Mouse (Mus musculus) gastrocnemius, postnatal 4 days (tissue): ENCODE measurements around the gene Zfp599. TPM values are rescaled to one million over a fixed set of nuclear protein-coding genes. Genes with fewer than 3 reads are reported as not detected.

Experiments used
- DNase-seq, 2 experiments: peaks; one replicate each; pipeline ENCODE4 v3.0.0; 2021 to 2022; ENCODE audit warnings: low spot score in 2 of 2, mixed read lengths in 2 of 2
- total RNA-seq, 2 experiments: library from RNA; stranded (reverse); gene quantifications; 2 replicates each; pipeline ENCODE4 v1.2.3; 2021

Zfp599 gene
- total RNA-seq, 2 experiments from 2014 or later: 0.21 to 0.27 TPM

DNA sequence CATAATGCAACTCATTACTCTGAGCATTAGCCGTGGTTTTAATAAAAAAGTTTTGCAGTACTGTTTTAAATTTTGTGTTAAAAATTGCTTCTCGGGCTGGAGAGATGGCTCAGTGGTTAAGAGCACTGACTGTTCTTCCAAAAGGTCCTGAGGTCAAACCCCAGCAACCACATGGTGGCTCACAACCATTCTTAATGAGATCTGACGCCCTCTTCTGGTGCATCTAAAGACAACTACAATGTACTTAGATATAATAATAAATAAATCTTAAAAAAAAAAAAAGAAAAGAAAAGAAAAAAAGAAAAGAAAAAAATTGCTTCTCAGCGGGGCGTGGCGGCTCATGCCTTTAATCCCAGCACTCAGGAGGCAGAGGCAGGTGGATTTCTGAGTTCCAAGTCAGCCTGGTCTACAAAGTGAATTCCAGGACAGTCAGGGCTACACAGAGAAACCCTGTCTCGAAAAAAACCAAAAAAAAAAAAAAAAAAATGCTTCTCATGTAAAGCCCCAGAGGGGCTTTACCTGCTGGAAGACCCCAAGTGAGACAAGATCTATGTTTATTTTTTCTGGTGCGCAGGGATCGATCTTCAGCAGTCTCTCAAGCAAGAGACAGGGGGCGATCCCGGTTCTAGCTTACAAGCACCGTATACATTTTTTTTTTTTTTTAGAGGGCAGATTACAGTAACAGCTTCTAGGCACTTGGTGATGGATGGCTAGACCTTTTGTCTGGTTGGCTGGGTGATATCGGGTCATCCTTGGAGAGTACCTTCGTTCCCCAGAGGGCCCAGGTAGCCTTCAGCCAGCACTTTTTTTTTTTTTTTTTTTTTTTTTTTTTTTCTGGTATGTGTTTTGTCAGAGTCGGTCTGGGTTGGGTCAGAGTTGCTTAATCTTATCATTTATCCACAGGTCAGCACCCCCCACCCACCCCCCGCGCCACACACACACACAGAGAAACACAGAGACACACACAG is 34.9 kb downstream of the Zfp599 start:
- peak in 1 of 2 experiments; percentile 35 for DNase-seq

DNA sequence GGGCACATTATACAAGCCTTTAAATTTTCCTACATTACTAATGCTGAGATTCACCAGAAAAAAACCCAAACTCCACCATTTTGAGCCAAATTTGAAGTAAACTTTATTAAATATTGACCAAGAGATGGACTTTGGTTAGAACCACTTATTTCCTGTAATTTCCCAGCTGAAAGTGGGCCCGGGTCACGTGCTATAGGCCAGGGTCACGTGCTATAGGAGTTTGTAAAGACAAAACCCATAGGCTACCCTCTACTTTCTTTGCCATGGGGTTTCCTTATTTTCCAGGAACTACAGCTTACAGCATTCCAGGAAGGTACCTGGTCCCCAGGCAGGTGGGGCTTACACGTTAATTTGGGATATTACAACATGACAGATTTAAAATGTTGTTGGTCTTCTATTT is 35.6 kb downstream of the Zfp599 start:
- no peak for DNase-seq

DNA sequence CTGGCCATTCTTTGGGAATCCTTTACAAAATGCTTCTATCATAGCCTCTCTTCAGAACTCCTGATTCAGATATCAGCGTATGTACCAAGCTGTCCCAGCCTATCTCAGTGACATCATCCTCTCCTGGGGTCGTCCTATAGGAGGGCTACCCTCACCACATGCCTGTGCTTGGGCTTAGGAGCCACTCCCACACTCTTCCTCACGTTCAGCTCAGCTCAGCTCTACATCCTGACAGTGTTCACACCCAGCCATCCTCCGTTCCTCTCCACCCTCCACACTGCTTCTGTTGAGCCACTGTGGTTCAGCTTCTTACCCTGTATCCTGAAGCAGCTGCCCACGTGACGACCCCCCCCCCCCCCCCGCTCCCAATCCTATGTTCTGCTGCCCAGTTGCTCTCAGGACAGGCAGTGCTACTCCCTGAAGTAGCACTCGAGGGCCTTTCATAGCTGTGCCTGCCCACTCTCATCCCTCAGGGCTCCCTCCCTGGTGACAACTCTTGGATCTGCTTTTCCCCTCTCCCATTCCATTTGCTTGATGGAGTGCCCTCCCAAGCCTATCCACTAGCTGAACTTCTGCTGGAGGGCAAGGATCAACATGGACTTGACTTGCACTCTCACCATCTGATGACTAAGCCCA is 41.7 kb downstream of the Zfp599 start:
- DNase-seq: no peak

DNA sequence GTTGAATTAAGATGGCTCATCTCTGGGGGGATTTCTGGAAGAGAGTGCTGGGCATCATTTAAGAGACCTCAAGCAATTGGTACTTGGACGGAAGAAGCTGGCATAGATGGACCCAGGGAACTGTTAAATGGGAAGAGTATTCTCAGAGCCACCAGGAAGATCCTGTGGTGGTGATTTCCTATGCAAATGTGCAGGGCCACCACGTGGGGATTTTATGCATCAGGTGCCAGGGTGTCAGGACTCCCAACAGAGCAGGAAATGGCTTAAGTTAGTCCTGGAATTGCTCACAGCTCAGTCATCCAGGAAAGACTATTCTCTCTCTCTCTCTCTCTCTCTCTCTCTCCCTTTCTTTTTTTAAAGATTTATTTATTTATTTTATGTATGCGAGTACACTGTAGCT is 43.0 kb downstream of the Zfp599 start:
- DNase-seq: no peak

DNA sequence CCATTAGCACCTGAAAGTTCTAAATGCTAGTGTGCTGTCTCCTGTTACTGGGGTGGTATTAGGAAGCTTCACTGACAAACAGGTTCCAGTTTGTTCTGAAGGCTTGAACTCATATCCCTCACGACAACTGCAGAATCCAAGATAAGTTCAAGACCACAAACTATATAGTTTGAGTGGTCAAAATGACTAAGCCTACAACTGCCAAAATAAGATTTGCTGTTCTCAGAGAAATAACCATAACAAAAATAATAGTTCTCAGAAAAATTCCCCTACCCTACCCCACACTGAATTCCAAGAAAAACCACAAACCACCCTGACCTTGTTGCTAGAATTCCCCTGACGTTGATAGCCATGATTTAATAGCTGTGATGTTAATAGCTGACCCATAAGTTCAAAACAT is 45.1 kb downstream of the Zfp599 start:
- DNase-seq: no peak

DNA sequence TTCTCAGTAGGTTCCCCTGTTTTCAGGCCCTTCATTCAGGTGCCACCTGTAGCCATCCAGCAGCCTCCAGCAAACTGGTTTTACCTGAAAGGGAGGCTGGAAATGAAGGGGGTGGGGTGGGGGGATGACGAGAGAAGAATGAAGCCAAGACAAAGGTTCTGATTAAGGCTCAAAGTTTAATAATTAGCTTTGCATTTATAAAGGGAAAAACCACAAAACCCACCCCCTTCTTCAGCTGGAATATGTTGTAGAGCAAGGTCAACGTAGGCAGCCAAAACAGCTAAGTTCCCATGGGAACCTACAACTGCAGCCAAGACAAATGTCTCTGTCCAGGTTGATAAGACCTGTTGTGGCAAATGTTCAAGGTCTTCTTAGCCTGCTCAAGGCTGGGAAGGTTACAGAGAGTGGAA is 45.9 kb downstream of the Zfp599 start:
- no peak for DNase-seq

Other genes starting within 250 kb of the Zfp599 start
- gene Elavl3, start 207.9 kb downstream of the Zfp599 start, total RNA-seq: under 1 TPM; 0.08 to 0.12 TPM
- under 1 TPM in 1 of 2 experiments, not detected in 1; 0.54 TPM for gene Gm49318, start 188.6 kb downstream of the Zfp599 start, total RNA-seq
- gene Zfp653, start 188.5 kb downstream of the Zfp599 start, total RNA-seq: 1 to 10 TPM; 5.6 to 7.4 TPM
- gene Ecsit, start 174.5 kb downstream of the Zfp599 start, total RNA-seq: 10 to 100 TPM; 33.7 to 36.0 TPM
- gene Cnn1, start 160.7 kb downstream of the Zfp599 start, total RNA-seq: 1 to 10 TPM; 7.2 to 7.5 TPM
- 10 to 100 TPM; 54.4 to 54.9 TPM for gene Elof1, start 142.7 kb downstream of the Zfp599 start, total RNA-seq
- 1 to 10 TPM; 2.5 to 3.4 TPM for gene Acp5, start 124.2 kb downstream of the Zfp599 start, total RNA-seq
- gene Pigyl, start 103.0 kb downstream of the Zfp599 start, total RNA-seq: 10 to 100 TPM; 34.3 to 34.6 TPM
- not detected for gene Zfp872, start 71.8 kb downstream of the Zfp599 start, total RNA-seq
- gene Zfp809, start 34.2 kb downstream of the Zfp599 start, total RNA-seq: 10 to 100 TPM; 13.4 to 15.0 TPM
- gene Zfp810, start 47.8 kb upstream of the Zfp599 start, total RNA-seq: 1 to 10 TPM; 4.2 to 5.2 TPM
- 10 to 100 TPM; 25.9 to 26.3 TPM for gene Anln, start 129.3 kb upstream of the Zfp599 start, total RNA-seq
- gene 9530077C05Rik, start 151.6 kb upstream of the Zfp599 start, total RNA-seq: under 1 TPM; 0.69 to 0.83 TPM
- gene Gm17545, start 194.4 kb upstream of the Zfp599 start, total RNA-seq: not detected
- gene Rp9, start 209.8 kb upstream of the Zfp599 start, total RNA-seq: 10 to 100 TPM; 36.1 to 38.4 TPM
- 10 to 100 TPM; 14.0 to 17.5 TPM for gene Bbs9, start 215.8 kb upstream of the Zfp599 start, total RNA-seq